Comparison of ENCODE assay signal across 17 mouse cellular contexts in the genomic region with DNA sequence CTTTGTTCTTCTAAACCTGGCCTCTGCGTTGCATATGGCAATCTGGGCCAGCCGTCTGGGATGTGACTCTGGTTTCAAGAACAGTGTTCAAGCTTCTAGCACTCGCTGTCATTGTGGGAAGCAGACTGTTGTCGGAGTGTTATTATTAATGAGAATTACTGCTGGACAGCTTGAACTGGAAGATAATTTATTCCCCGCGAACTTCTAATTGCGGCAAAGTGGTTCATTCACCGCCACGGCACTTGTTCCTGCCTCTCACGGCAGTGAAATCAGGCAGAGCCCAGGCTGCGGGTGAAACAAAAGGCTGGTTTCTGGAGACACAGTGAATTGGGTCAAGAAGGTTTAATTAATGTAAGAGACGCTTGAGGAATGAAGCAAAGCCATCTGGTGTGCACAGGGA.
DNase-seq lines count a peak whose midpoint lies in the region; ATAC-seq and TF ChIP-seq lines count a peak whose summit lies in the region.
"Had no signal": no experiment of that assay in that cellular context is flagged by ENCODE, and none has a peak within 500 bp of the region (broad histone marks: within the 10 kb centered on the region; RNA-seq: fewer than 3 reads in every experiment).

No protein-coding gene starts in this region.

- H3K4me3 ChIP-seq in midbrain, embryonic 12.5 days = no peak overlapping the region
- no peak overlapping the region for H3K4me3 ChIP-seq in midbrain, embryonic 10.5 days
- H3K4me3 ChIP-seq in forebrain, embryonic 13.5 days = no peak overlapping the region
- H3K4me3 ChIP-seq: gastrocnemius, adult 2 months; liver, embryonic 12.5 days had no signal

- WGBS in midbrain, embryonic 12.5 days = 62% methylated on average over 12 of the region's 12 CpGs
- 90% methylated on average over 12 of the region's 12 CpGs for whole genome bisulfite sequencing in midbrain, embryonic 10.5 days
- WGBS in forebrain, embryonic 13.5 days = 18% methylated on average over 12 of the region's 12 CpGs

- intact Hi-C loops in left cerebral cortex, postnatal 10 days (cut with DNase I) = no loop called here

- H3K36me3 ChIP-seq in midbrain, embryonic 12.5 days = no peaks in the 10 kb centered on the region
- H3K36me3 ChIP-seq in midbrain, embryonic 10.5 days = no peaks in the 10 kb centered on the region
- no peaks in the 10 kb centered on the region for H3K36me3 ChIP-seq in forebrain, embryonic 13.5 days (ENCODE audit: poor library complexity, severe bottlenecking)
- H3K36me3 ChIP-seq: liver, embryonic 12.5 days had no signal

- H3K9ac ChIP-seq in midbrain, embryonic 12.5 days (replicated peaks) = no peak overlapping the region
- no peak overlapping the region for H3K9ac ChIP-seq in forebrain, embryonic 13.5 days
- H3K9ac ChIP-seq: liver, embryonic 12.5 days had no signal

- H3K27me3 ChIP-seq in midbrain, embryonic 12.5 days = no peaks in the 10 kb centered on the region
- H3K27me3 ChIP-seq in midbrain, embryonic 10.5 days (ENCODE audit: low read depth, poor library complexity, severe bottlenecking) = no peaks in the 10 kb centered on the region
- no peaks in the 10 kb centered on the region for H3K27me3 ChIP-seq in forebrain, embryonic 13.5 days
- H3K27me3 ChIP-seq: liver, embryonic 12.5 days had no signal

- no peak for TF ChIP-seq POLR2A in brain, embryonic 14.5 days (IDR thresholded peaks at IDR 0.05; ENCODE audit: borderline replicate concordance, extremely low read depth, insufficient read depth, insufficient read length, poor library complexity, severe bottlenecking)

- no peak for TF ChIP-seq CTCF in brain, embryonic 14.5 days (IDR thresholded peaks at IDR 0.05; ENCODE audit: borderline replicate concordance, extremely low read depth, insufficient read depth, insufficient read length)

- no peak for DNase-seq in midbrain, embryonic 10.5 days (ENCODE audit: low spot score)
- DNase-seq in brain, embryonic 14.5 days (ENCODE audit: low read depth) = peak; percentile 95
- peak; percentile 27 for DNase-seq in layer of hippocampus, adult 9-11 months
- no peak for DNase-seq in gastrocnemius, postnatal 10 days
- DNase-seq in spleen, adult 18-20 months = no peak
- DNase-seq in left cerebral cortex, postnatal 10 days (ENCODE audit: extremely low spot score in 1 of 2, low spot score in 2 of 2) = no peak
- DNase-seq: cerebellum, adult 11 months; gastrocnemius, adult 2 months; heart, postnatal 36 days; kidney, postnatal 36 days; thymus, postnatal 36 days had no signal

- H3K4me1 ChIP-seq in midbrain, embryonic 12.5 days = peaks cover 12% of the 10 kb centered on the region; the same call in 1 of the 2 replicates
- peaks cover 10% of the 10 kb centered on the region for H3K4me1 ChIP-seq in midbrain, embryonic 10.5 days
- peaks cover 36% of the 10 kb centered on the region for H3K4me1 ChIP-seq in forebrain, embryonic 13.5 days
- H3K4me1 ChIP-seq: liver, embryonic 12.5 days had no signal

- H3K9me3 ChIP-seq in midbrain, embryonic 12.5 days = 0 out of 2 replicates have a peak, but pooled peaks cover 4% of the 10 kb centered on the region
- H3K9me3 ChIP-seq in midbrain, embryonic 10.5 days (replicated peaks) = peaks cover 6% of the 10 kb centered on the region; the same call in 1 of the 2 replicates
- 0 out of 2 replicates have a peak, but pooled peaks cover 6% of the 10 kb centered on the region for H3K9me3 ChIP-seq in forebrain, embryonic 13.5 days (replicated peaks)

- H3K4me2 ChIP-seq in midbrain, embryonic 12.5 days (replicated peaks) = no peak overlapping the region
- H3K4me2 ChIP-seq in forebrain, embryonic 13.5 days = no peak overlapping the region
- H3K4me2 ChIP-seq: heart, embryonic 11.5 days; liver, embryonic 12.5 days had no signal

- ATAC-seq in midbrain, embryonic 12.5 days (ENCODE audit: low FRiP score, low read depth) = peak; percentile 69
- peak; percentile 89 for ATAC-seq in forebrain, embryonic 13.5 days
- ATAC-seq: CD4-positive, CD25-positive, alpha-beta regulatory T cell, adult 4 months; intestine, postnatal 0 days; liver, embryonic 12.5 days had no signal

- H3K27ac ChIP-seq in midbrain, embryonic 12.5 days (replicated peaks) = no peak overlapping the region
- no peak overlapping the region for H3K27ac ChIP-seq in midbrain, embryonic 10.5 days (replicated peaks)
- H3K27ac ChIP-seq in forebrain, embryonic 13.5 days = peak overlapping the region; percentile 87
- H3K27ac ChIP-seq: gastrocnemius, adult 2 months; liver, embryonic 12.5 days had no signal

Comparison
In these comparisons a context has a peak if more than half of its experiments do, and no peak if none do; other contexts are left out.
1. DNase-seq: peak in brain, embryonic 14.5 days (single experiment) and layer of hippocampus, adult 9-11 months (single experiment); none in midbrain, embryonic 10.5 days (single experiment), gastrocnemius, postnatal 10 days (single experiment), spleen, adult 18-20 months (0 of 2) and left cerebral cortex, postnatal 10 days (0 of 2).